8 mouse cellular contexts compared by ENCODE assay signal in genomic region chr13:33956571-33957421, GRCm38 (mm10). TPM values are rescaled to one million over a fixed set of nuclear protein-coding genes. Genes with fewer than 3 reads are reported as not detected.
DNase-seq lines count a peak whose midpoint lies in the region; ATAC-seq lines count a peak whose summit lies in the region.

No protein-coding gene starts in this region.

- intact Hi-C loops in left cerebral cortex, postnatal 14 days (cut with DNase I), result loop anchor here (2.0 kb wide), 1 partner anchor 40 kb away; no protein-coding TSS in a partner anchor

- ATAC-seq in hematopoietic stem cell, adult 5-6 weeks (replicated peaks in 1 of 2; ENCODE audit: insufficient read depth in 1 of 2, low FRiP score in 2 of 2, low TSS enrichment in 1 of 2, low read depth in 1 of 2, poor library complexity in 2 of 2, severe bottlenecking in 2 of 2), result peak; percentile 65 to 85
- peak; percentile 94 for ATAC-seq in megakaryocyte progenitor cell, adult 5-6 weeks (replicated peaks; ENCODE audit: poor library complexity)

- peak; percentile 43 for DNase-seq in adrenal gland, postnatal 10 days
- no peak for DNase-seq in adrenal gland, adult 8-10 months
- DNase-seq in left cerebral cortex, postnatal 14 days (ENCODE audit: low spot score in 2 of 2), result peak; percentile 37 to 45
- DNase-seq in left cerebral cortex, adult 8-10 months (ENCODE audit: low spot score in 2 of 2), result no peak
- DNase-seq in brain, adult 2 months (ENCODE audit: low read depth, low spot score), result peak; percentile 61
- DNase-seq in right cerebral cortex, adult 18-20 months, result no peak

RNA-seq across cellular contexts. Expression of gene Nqo2, which starts 7.7 kb away (rescaled TPM):
- total RNA-seq in adrenal gland, postnatal 10 days (2021), result 10 to 100 TPM; 32.2 to 42.3 TPM
- total RNA-seq in adrenal gland, adult 8-10 months (2022), result 10 to 100 TPM; 38.0 to 67.6 (median 52.9) TPM
- total RNA-seq in left cerebral cortex, postnatal 14 days (2021), result 1 to 10 TPM; 5.2 to 6.2 TPM
- total RNA-seq in left cerebral cortex, adult 8-10 months (2022), result 1 to 10 TPM; 5.7 to 9.0 (median 7.8) TPM
- total RNA-seq in hematopoietic stem cell, adult 5-6 weeks (2017), result 15.6 and 25.7 TPM in 2 replicates
- 48.7 and 53.0 TPM in 2 replicates for total RNA-seq in megakaryocyte progenitor cell, adult 5-6 weeks (2015)
- total RNA-seq in megakaryocyte progenitor cell, adult 5-6 weeks (2017), result 34.7 and 47.3 TPM in 2 replicates

RNA-seq across cellular contexts. Expression of gene Ripk1, which starts 45.4 kb away (rescaled TPM):
- 10 to 100 TPM; 27.4 to 27.7 TPM for total RNA-seq in adrenal gland, postnatal 10 days (2021)
- total RNA-seq in adrenal gland, adult 8-10 months (2022), result 10 to 100 TPM; 28.2 to 33.1 (median 31.6) TPM
- total RNA-seq in left cerebral cortex, postnatal 14 days (2021), result 1 to 10 TPM; 6.2 to 8.1 TPM
- 1 to 10 TPM; 6.1 to 6.9 (median 6.5) TPM for total RNA-seq in left cerebral cortex, adult 8-10 months (2022)
- 64.7 and 66.1 TPM in 2 replicates for total RNA-seq in hematopoietic stem cell, adult 5-6 weeks (2017)
- 42.9 and 44.3 TPM in 2 replicates for total RNA-seq in megakaryocyte progenitor cell, adult 5-6 weeks (2015)
- 49.6 and 50.6 TPM in 2 replicates for total RNA-seq in megakaryocyte progenitor cell, adult 5-6 weeks (2017)

RNA-seq across cellular contexts. Expression of gene Serpinb6a, which starts 45.8 kb away (rescaled TPM):
- total RNA-seq in adrenal gland, postnatal 10 days (2021), result 100 to 1,000 TPM; 157 to 176 TPM
- total RNA-seq in adrenal gland, adult 8-10 months (2022), result 100 to 1,000 TPM; 448 to 750 (median 575) TPM
- 10 to 100 TPM; 35.2 to 39.3 TPM for total RNA-seq in left cerebral cortex, postnatal 14 days (2021)
- 10 to 100 TPM; 36.0 to 44.5 (median 39.3) TPM for total RNA-seq in left cerebral cortex, adult 8-10 months (2022)
- total RNA-seq in hematopoietic stem cell, adult 5-6 weeks (2017), result 32.1 and 38.1 TPM in 2 replicates
- 10.0 and 12.8 TPM in 2 replicates for total RNA-seq in megakaryocyte progenitor cell, adult 5-6 weeks (2015)
- 12.0 and 17.6 TPM in 2 replicates for total RNA-seq in megakaryocyte progenitor cell, adult 5-6 weeks (2017)

RNA-seq across cellular contexts. Expression of gene Serpinb6c, which starts 51.3 kb away (rescaled TPM):
- under 1 TPM in 1 of 2 experiments, not detected in 1; 0.39 TPM for total RNA-seq in adrenal gland, postnatal 10 days (2021)
- under 1 TPM in 3 of 4 experiments, not detected in 1; 0.38 to 0.91 (median 0.61) TPM for total RNA-seq in adrenal gland, adult 8-10 months (2022)
- 1 to 10 TPM; 1.0 to 1.1 TPM for total RNA-seq in left cerebral cortex, postnatal 14 days (2021)
- 1 to 10 TPM in 1 of 4 experiments, under 1 TPM in 3; 0.39 to 1.7 (median 0.77) TPM for total RNA-seq in left cerebral cortex, adult 8-10 months (2022)
- not detected in 2 replicates for total RNA-seq in hematopoietic stem cell, adult 5-6 weeks (2017)
- total RNA-seq in megakaryocyte progenitor cell, adult 5-6 weeks (2015), result not detected in 2 replicates
- not detected in 2 replicates for total RNA-seq in megakaryocyte progenitor cell, adult 5-6 weeks (2017)

Comparison
In these comparisons a context has a peak if more than half of its experiments do, and no peak if none do; other contexts are left out.
1. DNase-seq: peak in adrenal gland, postnatal 10 days (single experiment), left cerebral cortex, postnatal 14 days (2 of 2) and brain, adult 2 months (single experiment); none in adrenal gland, adult 8-10 months (single experiment), left cerebral cortex, adult 8-10 months (0 of 2) and right cerebral cortex, adult 18-20 months (single experiment).